Mouse (Mus musculus) Muller cell, postnatal 12 days (primary cell): Measurements from ENCODE around the gene Fitm2.
"Not testable (repeated sequence)": the region's sequence is repeated elsewhere in the genome, so short reads cannot be mapped to it uniquely, and the experiment has no call there.

Experiments used
- DNase-seq: peaks from one replicate; pipeline ENCODE4 v3.0.0-alpha.2; 2015; ENCODE audit errors: inconsistent ontology term

The Fitm2 gene

DNA sequence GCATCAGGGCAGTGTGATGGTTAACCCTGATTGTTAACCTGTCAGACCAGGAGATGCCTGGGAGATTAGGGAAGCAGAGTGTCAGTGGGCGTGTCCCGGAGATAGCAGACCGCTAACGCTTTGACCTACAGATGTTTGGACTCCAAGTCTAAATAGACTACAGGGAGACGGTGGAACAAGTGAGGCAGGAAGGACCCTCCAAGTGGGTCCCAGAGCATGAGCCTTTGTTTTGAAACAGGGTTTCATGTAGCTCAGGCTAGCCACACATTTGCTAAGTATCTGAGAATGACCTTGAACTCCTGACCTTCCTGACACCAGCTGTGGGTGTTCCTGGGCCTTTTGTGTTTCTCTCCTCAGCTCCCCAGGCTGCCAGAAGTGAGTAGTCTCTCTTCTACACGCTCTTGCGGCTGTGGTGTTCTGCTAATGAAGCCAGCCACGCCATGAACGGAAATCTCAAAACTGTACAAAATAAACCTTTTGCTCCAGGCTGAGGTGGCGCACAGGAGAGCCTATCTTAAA lies 9.1 kb downstream of the Fitm2 start:
- DNase-seq, result no peak

- no peak for DNase-seq
Measured at GRCm38 (mm10) chr2:163462801-163463200, 9.6 kb downstream of the Fitm2 start.

DNA sequence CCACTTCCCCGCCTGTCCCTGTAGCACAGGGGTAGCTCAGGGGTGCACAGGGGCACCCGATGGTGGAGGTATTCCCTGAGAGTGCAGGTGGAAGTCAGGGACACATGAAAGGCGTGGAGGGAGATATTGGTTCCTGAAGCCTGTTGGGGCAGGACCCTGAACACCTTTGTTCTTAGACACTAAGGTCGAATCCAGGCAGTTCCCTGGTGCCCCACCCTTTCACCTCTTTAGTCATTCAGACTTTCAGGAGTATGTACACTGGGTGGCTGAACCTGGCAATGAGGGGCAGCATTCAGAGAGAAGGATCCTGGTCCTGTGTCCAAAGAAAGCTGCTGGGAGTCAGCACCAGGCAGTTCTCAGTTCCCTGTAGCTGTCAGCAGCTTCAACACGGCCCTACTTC lies 10.0 kb downstream of the Fitm2 start:
- DNase-seq, result no peak

- not testable (repeated sequence) for DNase-seq
Measured at GRCm38 (mm10) chr2:163461307-163461706, 11.1 kb downstream of the Fitm2 start.

DNA sequence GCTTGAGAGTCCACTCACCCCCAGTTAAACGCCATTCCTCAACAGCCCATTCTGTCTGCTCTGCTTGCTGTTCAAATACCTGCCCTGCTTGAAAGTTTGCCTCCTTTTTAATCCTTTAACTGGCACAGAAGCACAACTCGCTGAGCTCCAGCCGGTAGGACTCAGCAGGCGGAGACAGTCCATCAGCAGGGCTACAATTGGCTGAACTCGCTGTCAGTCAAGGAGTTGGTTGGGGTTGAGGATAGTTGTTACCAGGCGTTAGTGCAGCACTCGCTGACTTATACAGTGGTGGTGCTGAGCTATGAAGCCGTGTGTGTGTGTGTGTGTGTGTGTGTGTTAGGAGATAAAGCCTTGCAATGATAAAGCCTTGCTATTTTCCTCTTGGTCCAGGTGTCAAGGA lies 11.8 kb downstream of the Fitm2 start:
- no peak for DNase-seq

DNA sequence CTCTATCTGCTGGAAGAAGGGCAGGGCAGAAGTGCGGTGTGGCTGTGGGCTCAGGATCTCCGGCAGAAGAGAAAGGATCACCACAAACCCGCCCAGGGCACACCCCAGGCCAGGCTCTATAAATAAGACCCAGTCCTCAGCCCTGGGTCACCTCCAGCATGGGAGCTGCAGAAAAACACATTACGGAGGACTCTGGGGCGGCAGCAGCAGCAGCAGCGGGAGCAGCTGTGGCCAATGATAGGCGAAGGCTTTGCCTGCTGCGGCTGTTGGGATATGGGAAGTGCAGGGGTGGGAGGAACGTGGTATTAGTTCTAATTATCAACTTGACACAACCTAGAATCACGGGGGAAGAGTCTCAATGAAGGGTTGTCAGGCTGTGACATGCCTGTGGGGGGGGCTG lies 13.0 kb downstream of the Fitm2 start:
- no peak for DNase-seq

DNA sequence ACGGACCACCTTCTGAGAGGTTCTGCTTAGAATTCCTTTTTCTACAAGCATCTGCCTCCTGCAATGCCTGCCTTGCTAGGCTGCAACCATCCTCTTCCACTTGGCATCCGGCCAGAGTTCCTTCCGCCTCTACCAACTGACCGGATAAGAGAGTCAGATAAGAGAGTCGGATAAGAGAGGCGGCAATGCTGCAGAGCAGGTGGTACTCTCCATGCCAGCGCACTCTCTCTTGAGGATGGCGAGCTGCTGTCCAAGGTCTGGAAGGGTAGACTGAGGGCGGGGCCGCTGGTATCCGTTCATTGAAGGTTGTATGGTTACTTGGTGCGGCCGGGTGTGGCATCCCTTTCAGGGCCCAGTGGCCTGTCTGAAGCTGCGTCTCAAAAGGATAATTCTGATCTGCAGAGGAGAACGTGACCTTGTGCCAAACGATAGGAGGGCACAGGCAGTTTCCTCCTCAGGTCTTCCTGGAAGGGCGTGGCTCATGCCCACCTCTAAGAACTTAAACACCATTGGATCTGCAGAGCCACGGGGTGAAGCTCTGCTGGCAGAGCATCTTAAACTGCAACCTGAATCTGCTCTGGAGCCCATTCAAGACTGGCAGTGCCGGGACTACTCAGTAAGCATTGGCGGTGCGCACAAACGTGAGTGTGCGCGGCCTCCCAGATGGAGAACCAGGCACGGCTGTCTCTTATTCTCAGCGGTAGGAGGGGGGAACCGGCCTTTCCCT lies 13.7 kb downstream of the Fitm2 start:
- DNase-seq, result no peak

DNA sequence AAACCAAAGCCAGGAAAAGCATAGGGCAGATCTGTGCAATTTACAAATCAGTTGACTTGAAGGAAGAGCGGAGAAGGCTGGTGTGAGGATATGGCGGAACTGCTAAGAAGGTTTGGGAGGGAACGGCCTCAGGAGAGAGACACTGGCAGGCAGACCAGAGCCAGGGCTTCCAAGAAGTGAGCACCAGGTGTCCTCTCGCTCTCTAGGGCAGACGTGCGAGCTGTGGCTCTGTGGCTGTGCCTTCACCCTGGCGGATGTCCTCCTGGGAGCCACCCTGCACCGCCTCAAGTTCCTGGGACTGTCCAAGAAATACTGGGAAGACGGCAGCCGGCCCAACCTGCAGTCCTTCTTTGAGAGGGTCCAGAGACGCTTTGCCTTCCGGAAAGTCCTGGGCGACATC lies 19.1 kb downstream of the Fitm2 start:
- no peak for DNase-seq

DNA sequence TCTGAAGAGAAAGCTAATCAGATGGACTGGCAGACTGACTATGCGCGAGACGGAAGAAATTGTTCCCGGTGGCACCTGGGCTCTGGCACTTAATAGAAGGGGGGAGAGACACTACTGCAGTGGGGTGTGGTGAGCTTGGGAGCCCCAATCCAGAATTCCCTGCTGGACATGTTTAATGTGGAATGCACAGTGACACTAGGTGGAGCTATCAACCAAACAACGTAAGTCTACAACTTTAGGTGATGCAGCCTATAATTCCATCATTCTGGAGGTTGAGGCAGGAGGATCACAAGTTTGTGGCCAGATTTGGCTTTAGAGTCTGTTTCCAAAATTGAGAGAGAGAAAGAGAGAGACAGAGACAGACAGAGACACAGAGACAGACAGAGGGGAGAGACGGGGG lies 19.7 kb downstream of the Fitm2 start:
- no peak for DNase-seq

DNA sequence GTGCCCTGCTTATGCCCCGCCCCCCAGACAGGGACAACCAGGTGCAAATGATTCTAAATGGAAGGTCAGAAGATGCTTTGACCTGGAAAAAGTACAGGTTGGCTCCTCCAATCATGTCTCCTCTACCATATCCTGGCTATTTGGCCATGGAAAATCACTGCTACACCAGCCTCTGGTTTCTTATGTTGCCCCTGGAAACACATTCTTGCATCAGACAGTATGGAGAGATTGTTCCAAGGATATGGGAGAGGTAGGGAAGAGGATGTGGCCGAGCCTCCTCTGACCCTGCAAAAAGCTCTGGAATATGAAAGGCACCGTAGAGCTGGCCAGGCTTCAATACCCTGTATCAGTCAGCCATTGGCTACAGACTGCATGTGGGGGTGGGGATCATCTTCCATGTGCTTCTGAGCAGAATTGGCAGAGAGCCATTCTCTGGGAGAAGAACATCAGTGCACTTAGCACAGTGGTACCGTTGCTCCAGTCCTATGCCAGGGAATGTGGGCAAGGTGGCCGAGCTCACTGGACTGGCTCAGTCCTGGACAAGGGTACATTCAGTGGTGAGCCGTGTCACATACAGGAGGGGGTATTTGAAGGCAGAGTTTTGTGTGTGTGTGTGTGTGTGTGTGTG lies 21.6 kb downstream of the Fitm2 start:
- DNase-seq, result no peak

- no peak for DNase-seq
Measured at GRCm38 (mm10) chr2:163449276-163449675, 23.2 kb downstream of the Fitm2 start.

DNA sequence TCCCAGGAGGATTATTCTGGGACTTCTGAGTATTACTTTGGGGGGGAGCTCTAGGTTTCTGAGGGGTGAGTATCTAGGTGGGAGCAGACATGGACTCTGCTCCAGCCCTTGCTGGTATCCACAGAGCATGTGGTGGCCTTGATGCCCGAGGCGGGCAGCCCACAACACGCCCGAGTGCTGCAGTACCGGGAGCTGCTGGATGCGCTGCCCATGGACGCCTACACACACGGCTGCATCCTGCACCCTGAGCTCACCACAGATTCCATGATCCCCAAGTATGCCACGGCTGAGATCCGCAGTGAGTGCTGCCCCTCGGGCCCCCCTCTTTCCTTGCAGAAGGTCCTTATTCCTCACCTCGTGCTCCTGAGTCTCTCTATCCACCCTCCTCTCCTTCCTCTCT lies 25.1 kb downstream of the Fitm2 start:
- no peak for DNase-seq

DNA sequence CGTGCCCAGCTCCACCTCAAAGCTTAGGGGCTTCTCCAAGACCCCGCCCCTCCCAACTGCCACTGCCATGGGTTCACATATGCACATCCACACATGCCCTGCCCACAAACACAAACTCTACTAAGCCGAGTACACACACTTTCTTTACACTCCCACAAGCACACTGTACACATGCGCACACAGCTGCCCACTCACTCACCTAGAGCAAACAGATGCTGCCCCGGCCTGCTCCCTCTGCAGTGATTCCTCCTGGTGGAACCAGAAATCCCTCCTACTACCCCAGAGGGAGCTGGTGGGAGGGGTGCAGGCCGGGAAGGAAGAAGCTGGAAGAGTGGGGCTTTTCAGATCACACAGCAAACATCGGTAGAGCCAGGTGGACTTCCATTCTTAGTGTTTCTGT lies 28.4 kb downstream of the Fitm2 start:
- no peak for DNase-seq

DNA sequence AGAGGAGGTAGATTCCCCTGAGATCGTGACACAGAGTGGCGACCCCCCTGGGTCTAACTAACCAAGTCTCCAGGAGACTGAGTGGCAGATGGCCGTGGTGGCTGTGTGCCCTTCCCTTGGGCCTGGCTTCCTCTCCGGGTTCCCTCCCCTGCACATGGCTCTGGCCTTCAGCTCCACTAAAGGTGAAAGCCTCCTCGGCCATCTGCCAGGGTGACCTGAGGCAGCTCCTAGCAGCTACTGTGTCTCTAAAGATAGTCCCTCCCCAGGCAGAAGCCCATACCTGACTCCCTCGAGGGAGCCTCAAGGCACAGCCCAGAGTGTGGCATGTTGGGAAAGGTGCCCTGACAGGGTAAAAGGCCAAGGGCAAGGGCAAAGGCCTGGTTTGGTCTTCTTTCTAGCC lies 28.9 kb downstream of the Fitm2 start:
- no peak for DNase-seq

GRCm38 (mm10) chr2:163439488-163439887 lies 32.9 kb downstream of the Fitm2 start:
- no peak for DNase-seq

DNA sequence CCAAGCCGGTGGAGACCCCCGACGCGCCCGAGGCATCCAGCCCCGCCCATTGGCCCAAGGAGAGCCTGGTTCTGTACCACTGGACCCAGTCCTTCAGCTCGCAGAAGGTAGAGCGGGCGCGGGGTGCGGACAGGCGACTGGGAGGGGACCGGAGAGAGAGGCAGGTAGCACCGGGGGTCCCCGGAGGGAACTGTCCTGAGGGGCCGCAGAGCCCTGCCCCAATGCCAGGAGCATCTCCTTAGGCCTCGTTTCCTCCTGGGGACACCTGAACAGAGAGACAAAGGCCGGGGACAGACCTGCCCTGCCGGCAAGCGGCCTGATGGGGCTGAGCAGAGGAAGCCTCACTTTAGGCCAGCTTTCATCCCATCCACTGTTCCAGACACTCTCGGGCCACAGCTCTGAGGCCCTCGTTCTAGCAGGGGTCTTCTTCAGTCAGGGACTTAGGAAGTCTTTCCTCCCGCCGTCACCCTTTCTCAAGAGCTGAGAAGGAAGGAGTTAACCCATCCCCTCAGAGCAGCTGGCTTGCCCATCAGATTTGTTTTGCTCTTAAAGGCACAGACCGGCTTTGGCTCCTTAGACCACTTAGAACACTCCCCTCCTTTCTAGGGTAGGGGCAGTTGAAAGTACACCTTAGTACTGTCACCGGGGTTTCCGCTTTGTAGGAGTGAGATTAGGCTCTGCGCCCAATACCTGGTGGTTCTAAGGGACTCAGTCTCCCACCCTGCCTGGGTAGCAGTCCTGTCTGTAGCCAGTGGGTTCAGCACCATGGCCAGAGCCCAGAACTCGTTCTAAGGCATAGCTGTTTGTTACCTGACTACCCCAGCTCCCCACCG lies 33.6 kb downstream of the Fitm2 start:
- DNase-seq, result peak; percentile 40

DNA sequence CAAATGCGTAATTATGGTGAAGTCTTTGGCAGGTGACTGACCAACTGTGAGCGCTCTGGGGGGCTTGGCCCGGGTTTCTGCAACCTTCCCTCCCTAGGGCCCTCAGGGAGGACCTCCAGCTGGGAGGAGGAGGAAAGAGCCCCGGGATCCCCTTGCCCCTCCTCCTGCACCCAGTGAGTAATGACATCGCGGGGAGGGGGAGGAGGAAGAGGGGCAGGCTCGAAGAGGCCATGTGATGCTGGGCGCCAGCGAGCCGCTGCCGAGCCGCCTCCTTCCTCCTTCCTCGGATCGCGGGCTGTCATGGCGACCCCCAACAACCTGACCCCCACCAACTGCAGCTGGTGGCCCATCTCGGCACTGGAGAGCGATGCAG lies 34.2 kb downstream of the Fitm2 start, which contains the start of gene Gdap1l1:
Gdap1l1 (plus strand) TSS at position 231 of the 373 bp plus-strand sequence.
- peak; percentile 27 for DNase-seq

- no peak for DNase-seq
Measured at GRCm38 (mm10) chr2:163437800-163438199, 34.6 kb downstream of the Fitm2 start.

DNA sequence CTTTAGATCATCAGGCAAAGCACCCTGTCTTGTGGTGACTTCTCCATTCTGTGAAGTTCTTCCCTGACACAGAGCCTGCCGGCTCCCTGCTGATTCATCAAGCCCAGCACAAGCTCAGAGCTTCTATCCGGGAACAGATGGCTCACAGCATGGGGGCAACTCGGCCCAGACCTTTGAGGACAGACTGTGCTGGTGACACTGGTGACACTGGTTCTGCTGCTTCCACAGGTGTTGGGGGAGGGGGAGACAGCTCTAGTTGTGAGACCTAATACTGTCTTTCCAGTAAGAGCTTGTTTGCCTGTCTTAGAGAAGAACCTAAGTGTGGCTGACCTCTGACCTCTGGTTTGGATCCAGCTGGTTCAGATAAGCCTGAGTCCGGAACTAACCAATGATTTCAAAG lies 38.5 kb downstream of the Fitm2 start:
- peak; percentile 5 for DNase-seq

GRCm38 (mm10) chr2:163431289-163431688 lies 41.1 kb downstream of the Fitm2 start:
- no peak for DNase-seq

- DNase-seq, result no peak
Measured at GRCm38 (mm10) chr2:163428346-163429011, 44.0 kb downstream of the Fitm2 start.

DNA sequence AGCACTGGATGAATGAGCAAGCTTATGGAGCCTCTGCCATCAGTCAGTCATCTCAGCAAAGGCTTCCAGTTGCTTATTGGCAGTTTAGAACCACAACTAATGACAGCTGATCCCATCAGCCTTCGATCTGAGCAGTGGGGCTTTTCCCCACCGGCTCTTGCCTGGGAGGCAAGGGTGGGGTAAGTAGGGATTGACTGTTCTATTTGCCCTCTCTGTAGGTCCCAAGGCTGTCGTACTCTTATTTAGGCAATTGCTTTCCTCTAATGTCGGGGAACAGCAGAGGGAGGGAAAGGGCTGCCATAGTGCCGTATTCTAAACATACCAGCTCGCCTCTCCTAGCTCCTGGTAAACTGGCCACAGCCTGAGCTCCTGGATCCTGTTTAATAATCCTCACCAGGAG lies 47.8 kb downstream of the Fitm2 start, which contains the start of gene Oser1:
Oser1 (minus strand) TSS at position 101 of the 400 bp plus-strand sequence.
- no peak for DNase-seq
